Mouse (Mus musculus) thymus, postnatal 4 days (tissue): ENCODE results near the gene Ticrr.
A peak's percentile ranks its signal among the peaks of the same experiment; 100 is the strongest.

Experiments
- DNase-seq: peaks from one replicate; pipeline ENCODE4 v3.0.0; 2021

Ticrr gene

DNA sequence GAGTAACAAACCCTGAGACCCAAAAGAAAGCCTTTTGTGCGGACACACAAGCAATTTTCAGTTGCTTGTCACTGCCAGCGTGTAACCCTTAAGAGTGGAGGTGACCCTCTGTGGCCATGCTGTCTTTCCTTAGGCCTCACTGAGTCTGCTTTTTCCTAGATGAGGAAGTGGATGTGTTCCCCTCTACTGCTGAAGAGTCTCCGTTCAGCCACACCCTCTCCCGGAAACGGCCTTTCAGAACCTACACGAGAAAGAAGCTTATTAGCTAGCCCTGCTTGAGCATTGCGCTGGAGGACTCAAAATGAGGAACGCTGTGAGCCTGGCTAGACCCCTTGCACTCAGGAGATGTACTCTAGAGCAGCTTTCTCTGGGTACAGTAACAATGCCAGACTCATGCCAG lies 36.5 kb downstream of the Ticrr start:
- no peak for DNase-seq

- no peak for DNase-seq
These were observed 42.8 kb downstream of the Ticrr start for GRCm38 (mm10) chr7:79702755-79703154.

DNA sequence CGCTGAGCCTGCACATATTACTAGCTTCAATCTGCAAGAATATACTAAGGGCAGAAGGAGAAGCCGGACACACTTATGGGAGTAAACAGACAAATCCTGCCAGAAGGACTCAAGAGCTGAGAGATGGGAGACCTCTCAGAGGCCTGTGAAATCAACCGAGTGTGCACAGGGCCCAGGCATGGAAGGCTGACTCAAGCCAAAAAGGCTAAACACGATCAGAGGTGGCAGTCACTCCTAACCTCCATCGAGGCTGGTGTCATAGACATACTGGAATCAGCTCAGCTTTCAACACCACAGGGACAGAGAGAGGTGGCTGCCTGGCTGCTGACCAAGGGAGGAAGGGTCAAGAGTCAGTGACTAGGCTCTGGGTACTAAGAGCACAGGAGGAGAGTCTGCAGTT lies 45.2 kb downstream of the Ticrr start:
- DNase-seq, result no peak

GRCm38 (mm10) chr7:79710130-79710607 lies 50.2 kb downstream of the Ticrr start:
- DNase-seq, result peak; percentile 70

DNA sequence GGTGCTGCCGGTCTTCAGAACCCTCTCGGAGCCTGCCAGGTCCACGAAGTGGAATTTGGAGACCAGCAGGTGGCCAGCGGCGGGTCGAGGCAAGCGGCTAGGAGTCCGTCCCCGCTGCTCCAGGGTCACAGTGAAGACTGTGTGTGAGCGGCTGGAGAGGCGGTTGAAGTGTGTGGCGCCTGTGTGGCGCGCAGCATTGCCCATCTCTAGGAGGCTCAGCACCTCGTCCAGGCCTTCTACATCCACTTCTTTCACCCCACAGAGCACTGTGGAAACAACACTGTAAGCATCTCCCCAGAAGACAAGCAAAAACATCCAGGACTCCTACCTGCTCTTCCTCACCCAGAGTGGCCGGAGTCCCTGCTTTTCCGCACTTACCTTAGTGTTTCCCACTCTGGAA lies 50.8 kb downstream of the Ticrr start:
- no peak for DNase-seq

GRCm38 (mm10) chr7:79715187-79715981 lies 55.4 kb downstream of the Ticrr start, which contains the start of gene Kif7:
Gene Kif7, minus strand, starts transcription at chr7:79715720.
- DNase-seq, result peak; percentile 89

DNA sequence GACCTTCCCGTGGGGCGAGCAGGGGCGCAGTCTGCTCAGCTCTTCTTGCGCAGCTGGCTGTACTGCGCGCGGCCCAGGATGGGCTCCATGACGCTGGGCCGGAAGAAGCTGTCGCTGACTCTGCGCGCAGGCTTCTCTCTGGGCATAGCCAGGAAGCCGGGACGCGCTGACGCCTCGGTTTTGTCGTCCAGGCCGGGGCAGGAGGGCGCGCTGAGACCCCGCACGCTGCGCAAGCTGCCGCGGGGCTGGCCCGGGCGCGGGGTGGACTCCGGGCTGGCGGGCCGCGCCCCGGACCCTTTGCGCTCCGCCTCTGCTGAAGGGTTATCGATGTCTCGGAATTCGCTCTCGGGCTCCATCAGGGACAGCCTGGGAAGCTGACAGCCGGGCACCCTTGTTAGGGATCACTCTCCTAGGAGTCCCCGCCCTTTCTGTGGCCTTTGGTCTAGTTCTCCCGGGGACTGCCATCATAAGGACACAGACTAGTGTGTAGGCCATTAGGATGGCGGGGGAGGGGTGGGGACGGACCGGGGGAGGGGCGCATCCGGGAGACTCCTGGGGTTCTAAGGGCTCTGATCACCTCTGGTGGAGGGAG lies 61.5 kb downstream of the Ticrr start:
- peak; percentile 85 for DNase-seq

GRCm38 (mm10) chr7:79727091-79727490 lies 67.1 kb downstream of the Ticrr start:
- DNase-seq, result peak; percentile 86

- peak; percentile 86 for DNase-seq
These were observed 68.2 kb downstream of the Ticrr start for GRCm38 (mm10) chr7:79728219-79728618.

DNA sequence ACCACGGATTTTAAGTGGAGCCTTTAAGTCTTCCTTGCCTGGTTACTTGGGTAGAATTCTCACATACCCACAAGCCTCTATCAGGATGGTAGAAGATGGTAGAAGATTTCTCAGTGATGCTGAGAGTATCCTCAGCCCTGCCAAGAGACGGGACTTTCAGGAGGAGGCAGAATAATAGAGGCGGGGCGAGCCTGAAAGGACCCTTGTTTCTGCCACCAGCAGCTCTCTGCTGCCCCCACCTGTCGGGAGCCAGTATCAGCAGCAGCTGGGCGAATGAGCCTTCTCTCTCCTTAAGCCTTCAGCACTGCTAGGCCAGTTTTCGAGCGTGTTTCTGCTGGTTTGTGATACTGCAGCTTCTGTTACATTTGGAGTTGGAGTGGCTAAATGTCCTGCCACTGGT lies 69.2 kb downstream of the Ticrr start:
- peak; percentile 89 for DNase-seq

DNA sequence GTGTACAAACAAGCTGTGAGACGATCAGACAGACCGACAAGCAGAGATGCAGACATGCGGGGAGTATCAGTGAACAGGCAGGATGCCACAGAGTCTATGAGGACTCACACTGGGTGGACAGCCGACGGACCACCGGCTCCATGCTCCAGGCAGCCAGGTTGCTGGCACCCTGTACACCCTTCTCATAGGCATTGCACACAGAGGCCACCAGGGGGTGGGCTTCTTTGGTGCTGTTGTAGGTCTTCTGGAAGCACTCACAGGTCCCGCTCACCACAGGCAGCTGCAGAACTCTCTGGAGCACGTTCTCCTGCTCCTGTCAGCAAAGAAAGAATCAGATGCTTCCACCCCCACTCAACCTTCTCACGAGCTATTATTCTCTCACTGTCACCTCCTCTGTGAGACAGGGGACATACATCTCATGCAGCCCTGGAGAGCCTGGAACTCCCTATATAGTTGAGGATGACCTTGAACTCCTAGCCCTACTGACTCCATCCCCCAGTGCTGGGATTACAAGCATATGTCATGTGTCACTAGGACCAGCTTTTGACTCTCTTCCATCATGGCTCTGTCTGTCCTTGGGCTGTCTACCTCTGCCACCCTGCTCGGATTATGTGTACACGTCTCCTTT lies 69.9 kb downstream of the Ticrr start:
- DNase-seq, result peak; percentile 63

GRCm38 (mm10) chr7:79731438-79731837 lies 71.4 kb downstream of the Ticrr start:
- DNase-seq, result no peak

- DNase-seq, result no peak
These were observed 72.6 kb downstream of the Ticrr start, which contains the start of gene Plin1 for GRCm38 (mm10) chr7:79732622-79733021. Gene Plin1, minus strand, starts transcription at chr7:79732903.

DNA sequence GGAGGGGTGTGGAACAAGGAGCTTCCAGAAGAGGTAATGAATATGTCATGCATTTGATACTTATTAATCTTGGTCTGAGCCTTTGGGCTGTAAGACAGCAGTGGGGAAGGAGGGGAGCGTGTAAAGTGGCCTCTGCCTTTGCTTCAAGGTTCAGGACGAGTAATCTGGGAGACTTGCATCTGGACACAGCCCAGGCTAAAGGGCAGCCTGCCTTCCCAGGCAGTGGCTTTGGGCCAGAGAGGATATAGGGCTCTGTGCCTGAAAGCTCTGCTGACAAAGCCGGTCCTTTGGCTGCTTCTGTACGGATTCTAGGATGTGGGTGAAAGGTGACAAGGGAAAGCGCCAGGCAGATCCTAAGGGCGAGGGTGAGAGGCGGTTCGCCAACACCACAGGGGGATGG lies 74.6 kb downstream of the Ticrr start:
- DNase-seq, result no peak

DNA sequence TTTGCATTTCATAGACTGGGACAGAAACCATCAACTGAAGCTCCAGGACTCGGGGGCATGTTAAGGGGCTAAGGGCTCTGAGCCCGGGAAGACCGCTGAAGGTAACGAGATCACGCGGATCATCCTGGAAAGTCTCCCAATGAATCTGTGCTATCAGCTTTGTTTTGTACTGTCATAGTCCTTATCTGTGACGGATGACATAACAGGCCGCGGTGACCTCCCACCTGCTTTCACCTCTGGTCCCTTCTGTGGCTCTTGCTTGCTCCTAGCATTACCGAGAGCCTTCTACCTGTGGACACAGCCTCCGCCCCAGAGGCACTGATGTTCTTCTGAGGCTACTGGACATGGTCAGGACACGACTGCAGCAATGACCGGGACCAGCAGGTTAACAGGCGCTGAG lies 76.5 kb downstream of the Ticrr start:
- DNase-seq, result no peak

DNA sequence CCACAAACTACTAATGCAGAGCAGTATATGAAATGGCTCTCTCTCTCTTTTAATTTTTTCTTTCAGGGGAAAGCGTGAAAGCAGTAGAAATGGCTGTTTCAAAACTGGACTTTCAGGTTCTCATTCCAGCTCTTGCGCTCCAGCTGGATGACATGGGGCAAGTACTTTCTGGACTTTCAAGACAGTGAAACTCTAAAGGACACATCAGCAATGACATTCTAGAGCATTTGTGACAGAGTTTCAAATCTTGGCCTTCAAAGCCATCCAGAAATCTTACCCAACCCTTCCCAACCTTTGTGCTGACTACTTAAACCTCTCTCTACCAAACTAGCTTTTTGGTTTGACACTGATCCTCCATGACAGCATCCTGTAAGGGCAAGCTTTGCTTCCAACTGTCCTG lies 78.9 kb downstream of the Ticrr start:
- DNase-seq, result no peak

DNA sequence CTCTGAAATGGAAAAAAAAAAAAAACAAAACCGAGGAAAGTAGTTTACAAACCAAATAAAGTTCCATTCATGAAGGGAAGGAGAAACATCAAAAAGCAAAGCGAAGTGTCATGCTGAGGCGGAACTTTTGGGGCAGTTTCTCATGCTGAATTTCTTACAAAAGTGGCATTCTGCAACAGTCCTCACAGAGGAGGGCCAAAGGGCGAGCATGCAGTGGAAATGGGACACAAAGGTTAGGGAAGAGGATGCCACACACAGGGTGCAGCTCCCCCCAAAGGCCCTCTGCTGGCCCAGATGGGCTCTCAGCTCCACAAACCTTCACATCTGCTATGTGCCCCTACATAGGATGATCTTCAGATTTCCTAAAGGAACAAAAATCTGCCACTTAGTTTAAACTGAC lies 80.3 kb downstream of the Ticrr start:
- DNase-seq, result no peak

- DNase-seq, result no peak
These were observed 82.3 kb downstream of the Ticrr start for GRCm38 (mm10) chr7:79742277-79742658.

- DNase-seq, result peak; percentile 84
These were observed 82.9 kb downstream of the Ticrr start, which contains the start of the genes Pex11a and Wdr93 for GRCm38 (mm10) chr7:79742659-79743536. Gene Pex11a, minus strand, starts transcription at chr7:79743131. Gene Wdr93, plus strand, starts transcription at chr7:79743163.

DNA sequence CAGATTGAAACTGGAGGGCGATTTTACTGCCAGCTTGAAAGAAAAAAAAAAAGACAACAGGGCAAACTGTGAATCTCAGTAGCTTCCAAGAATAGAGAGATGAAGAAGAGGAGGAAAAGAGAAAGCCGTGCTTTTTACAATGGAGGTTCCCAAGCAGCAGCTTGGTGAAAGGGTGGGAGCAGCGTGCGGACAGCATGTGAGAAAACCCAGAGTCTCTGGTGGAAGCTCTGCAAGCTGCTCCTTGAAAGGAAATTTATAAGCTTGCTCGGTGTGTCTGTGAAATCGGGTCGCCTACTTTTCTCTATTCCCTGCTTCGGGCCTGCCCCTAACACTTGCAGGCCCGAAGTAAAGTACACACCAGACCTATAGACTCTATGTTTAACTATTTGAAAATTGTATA lies 84.1 kb downstream of the Ticrr start:
- DNase-seq, result no peak

DNA sequence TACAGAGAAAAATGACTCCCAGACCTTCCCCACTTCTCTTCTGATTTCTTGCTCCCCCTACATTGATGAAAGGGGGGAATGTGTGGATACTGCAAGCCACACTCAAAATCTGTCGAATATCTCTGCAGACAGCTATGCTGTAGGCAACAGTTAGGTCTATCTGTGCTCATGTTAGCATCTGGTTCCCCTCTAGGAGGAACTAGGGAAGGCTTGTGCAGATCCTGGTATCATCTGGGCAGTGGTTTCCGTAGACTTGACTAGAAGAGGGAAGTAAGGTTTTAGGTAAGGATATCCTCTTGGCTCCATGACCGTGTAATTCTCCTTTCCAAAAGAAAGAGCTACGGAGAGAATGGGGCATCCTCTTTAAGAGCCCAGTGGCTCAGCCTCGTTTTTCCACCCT lies 84.6 kb downstream of the Ticrr start:
- DNase-seq, result no peak

GRCm38 (mm10) chr7:79747659-79748058 lies 87.7 kb downstream of the Ticrr start:
- no peak for DNase-seq
